Mouse (Mus musculus) bone marrow, adult 2 months (tissue): ENCODE results near the gene Slc23a2.

ENCODE experiments used
- CTCF ChIP-seq: fragments of 200-500 bp; IDR thresholded peaks from 2 replicates; pipeline ENCODE4 v1.5.1; 2011; ENCODE audit warnings: low read length, control low read depth; ENCODE audit not compliant: control insufficient read depth, insufficient read depth
- POLR2A ChIP-seq: fragments of 200-500 bp; IDR thresholded peaks from 2 replicates; pipeline ENCODE4 v1.6.1; 2011; ENCODE audit warnings: low read depth, mild to moderate bottlenecking, control low read depth, low read length, borderline replicate concordance; ENCODE audit not compliant: control insufficient read depth

DNA sequence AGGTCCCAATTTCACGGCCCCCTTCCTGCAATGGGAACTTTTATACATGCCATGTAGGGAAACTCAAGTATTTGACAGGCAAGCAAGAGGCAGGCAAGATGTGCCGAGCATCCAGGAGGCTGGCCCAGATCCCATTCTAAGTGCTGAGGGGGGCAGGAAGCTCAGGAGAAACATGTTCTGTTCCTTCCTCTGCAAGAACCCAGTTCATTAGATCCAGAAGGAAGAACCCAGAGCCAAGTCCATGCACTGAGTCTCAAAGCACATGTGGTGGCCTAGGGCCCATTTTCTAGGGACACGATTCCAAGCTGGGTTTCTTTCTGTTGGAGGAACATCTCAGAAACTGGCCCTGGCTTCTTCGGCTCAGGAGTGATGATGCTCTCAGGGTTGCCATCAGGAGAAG is 139.5 kb downstream of the Slc23a2 start:
- no peak for TF ChIP-seq CTCF
- no peak for TF ChIP-seq POLR2A
